Mouse (Mus musculus) stomach, embryonic 15.5 days (tissue): ENCODE results near the gene Sbf2. TPM values are rescaled to one million over a fixed set of nuclear protein-coding genes. Genes with fewer than 3 reads are reported as not detected.

Experiments used
- ATAC-seq: fragments of 200-750 bp; cut with Nextera tagmentation; 2 replicates; pipeline ENCODE4 v1.8.0; 2017; ENCODE audit warnings: low read depth, moderate number of reproducible peaks, moderate TSS enrichment; ENCODE audit not compliant: insufficient read depth, low FRiP score
- H3K27ac ChIP-seq: fragments of 300-500 bp; sonication (generic); 2 replicates; pipeline ENCODE4 v1.5.1; 2015; ENCODE audit warnings: mild to moderate bottlenecking, inconsistent platforms
- H3K27me3 ChIP-seq: fragments of 300-500 bp; sonication (generic); replicated peaks from 2 replicates; pipeline ENCODE4 v1.6.1; 2015; ENCODE audit warnings: inconsistent platforms
- H3K36me3 ChIP-seq: fragments of 300-500 bp; sonication (generic); 2 replicates; pipeline ENCODE4 v1.6.1; 2015; ENCODE audit warnings: inconsistent platforms
- H3K4me1 ChIP-seq: fragments of 300-500 bp; sonication (generic); 2 replicates; pipeline ENCODE4 v1.6.1; 2015; ENCODE audit warnings: inconsistent platforms
- H3K4me2 ChIP-seq: fragments of 300-500 bp; sonication (generic); 2 replicates; pipeline ENCODE4 v1.6.1; 2015; ENCODE audit warnings: mild to moderate bottlenecking, inconsistent platforms
- H3K4me3 ChIP-seq: fragments of 300-500 bp; sonication (generic); replicated peaks from 2 replicates; pipeline ENCODE4 v1.5.1; 2015; ENCODE audit warnings: inconsistent platforms
- H3K9ac ChIP-seq: fragments of 300-500 bp; sonication (generic); 2 replicates; pipeline ENCODE4 v1.6.1; 2015; ENCODE audit warnings: inconsistent platforms
- H3K9me3 ChIP-seq: fragments of 300-500 bp; sonication (generic); 2 replicates; pipeline ENCODE4 v1.6.1; 2016; ENCODE audit warnings: inconsistent platforms
- WGBS: fragments of 180-500 bp; shearing (Covaris S2); methylation state at CpG from one replicate; pipeline ENCODE4 v1.1.7; 2015; 5-methylcytosine and 5-hydroxymethylcytosine counted together
- polyA plus RNA-seq: library from polyadenylated mRNA; unstranded; fragments of >200 nt; fragmentation: Nextera tagmentation; extraction: Ambion mirVana; gene quantifications from 2 replicates; pipeline ENCODE4 v1.2.1, GENCODE M21; 2015

Sbf2 gene
- polyA plus RNA-seq, 1 experiment from 2014 or later: 29.2 TPM

DNA sequence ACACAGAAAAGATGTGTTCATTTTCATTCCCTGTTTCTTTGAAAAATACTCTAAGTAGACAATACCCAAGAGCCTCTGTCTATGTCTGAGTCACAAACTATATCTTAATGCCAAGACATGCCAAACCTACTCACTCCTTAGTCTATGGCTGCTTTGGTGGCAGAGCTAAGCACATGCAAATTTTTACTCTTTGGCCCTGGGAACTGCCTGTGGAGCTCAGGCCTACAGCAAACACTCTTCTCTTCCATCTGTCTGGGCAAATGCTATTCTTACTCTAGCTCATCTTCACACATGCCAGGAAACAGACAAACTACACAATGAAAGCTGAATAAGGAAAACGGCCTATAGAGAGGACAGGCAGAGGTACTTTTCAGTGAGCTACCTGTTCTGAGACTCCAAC, 253.2 kb downstream of the Sbf2 start:
- no peaks in the 10 kb centered on the region for H3K27me3 ChIP-seq
- H3K4me2 ChIP-seq: no peak overlapping the region
- H3K4me1 ChIP-seq: no peaks in the 10 kb centered on the region
- no peak for ATAC-seq
- peaks cover 10% of the 10 kb centered on the region; the same call in 1 of the 2 replicates for H3K36me3 ChIP-seq
- H3K9ac ChIP-seq: no peak overlapping the region
- no peaks in the 10 kb centered on the region for H3K9me3 ChIP-seq
- H3K27ac ChIP-seq: no peak overlapping the region
- WGBS: 88% methylated on average over 1 of the region's 1 CpGs
- H3K4me3 ChIP-seq: no peak overlapping the region

- peaks cover 3% of the 10 kb centered on the region; the same call in 1 of the 2 replicates for H3K36me3 ChIP-seq
- 90% methylated on average over 2 of the region's 2 CpGs for WGBS
- no peak overlapping the region for H3K27ac ChIP-seq
- H3K4me3 ChIP-seq: no peak overlapping the region
- H3K9ac ChIP-seq: no peak overlapping the region
- no peak for ATAC-seq
- no peaks in the 10 kb centered on the region for H3K9me3 ChIP-seq
- no peak overlapping the region for H3K4me2 ChIP-seq
- no peaks in the 10 kb centered on the region for H3K4me1 ChIP-seq
- H3K27me3 ChIP-seq: no peaks in the 10 kb centered on the region
Observed at GRCm38 (mm10) chr7:110359391-110359790, 255.3 kb downstream of the Sbf2 start.

GRCm38 (mm10) chr7:110353971-110354370, 260.8 kb downstream of the Sbf2 start:
- 74% methylated on average over 2 of the region's 2 CpGs for WGBS
- H3K4me3 ChIP-seq: no peak overlapping the region
- no peaks in the 10 kb centered on the region for H3K4me1 ChIP-seq
- ATAC-seq: no peak
- H3K27me3 ChIP-seq: no peaks in the 10 kb centered on the region
- H3K9me3 ChIP-seq: no peaks in the 10 kb centered on the region
- H3K4me2 ChIP-seq: no peak overlapping the region
- no peak overlapping the region for H3K27ac ChIP-seq
- no peak overlapping the region for H3K9ac ChIP-seq
- H3K36me3 ChIP-seq: peaks cover 3% of the 10 kb centered on the region; the same call in 1 of the 2 replicates

DNA sequence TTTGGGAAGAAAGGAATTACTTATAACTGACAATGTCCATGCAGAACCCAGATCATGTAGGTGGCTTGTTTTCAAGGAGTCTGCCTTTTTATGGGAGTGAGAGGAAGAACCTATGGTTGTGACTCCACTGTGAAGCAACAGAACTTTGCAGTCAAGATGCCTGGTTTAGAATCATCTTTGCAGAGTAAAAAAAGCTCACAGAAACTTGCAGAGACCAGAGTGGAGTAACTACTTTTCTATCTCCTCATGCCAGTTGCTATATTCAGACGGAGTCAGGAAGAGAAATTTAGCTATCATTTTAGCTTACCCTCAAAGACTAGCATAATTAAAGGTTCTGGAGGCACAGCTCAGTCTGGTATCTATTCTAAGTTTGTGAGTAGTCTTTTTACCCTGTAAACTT, 267.5 kb downstream of the Sbf2 start:
- Histone ChIP-seq H3K27me3 (no peaks in the 10 kb centered on the region), H3K4me3 (no peak overlapping the region), H3K9me3 (no peaks in the 10 kb centered on the region), H3K27ac (no peak overlapping the region), H3K9ac (no peak overlapping the region), H3K4me2 (no peak overlapping the region), H3K4me1 (peaks cover 2% of the 10 kb centered on the region; the same call in 1 of the 2 replicates), H3K36me3 (no peaks in the 10 kb centered on the region)
- no peak for ATAC-seq
- 85% methylated on average over 1 of the region's 1 CpGs for WGBS

DNA sequence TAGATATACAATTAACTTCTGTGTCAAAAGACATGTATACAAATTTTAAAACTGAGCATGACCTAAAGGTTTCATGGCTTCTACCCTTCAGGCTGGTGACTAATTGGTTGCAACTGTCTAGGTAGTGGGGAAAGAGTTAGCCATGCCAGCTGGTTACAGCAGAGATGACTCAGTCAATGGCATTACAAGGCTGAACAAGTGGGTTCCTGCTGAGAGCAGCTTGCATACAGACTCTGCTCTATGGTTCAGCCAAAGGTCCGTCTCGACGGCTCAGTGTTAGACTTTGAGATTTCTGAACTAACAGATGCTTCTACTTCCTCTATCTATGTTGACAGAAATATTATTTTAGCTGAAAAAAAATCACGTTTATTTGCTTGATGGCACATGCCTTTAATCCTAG, 277.1 kb downstream of the Sbf2 start:
- no peak for ATAC-seq
- H3K36me3 ChIP-seq: peaks cover 4% of the 10 kb centered on the region
- no peak overlapping the region for H3K9ac ChIP-seq
- H3K27me3 ChIP-seq: no peaks in the 10 kb centered on the region
- H3K27ac ChIP-seq: no peak overlapping the region
- H3K4me3 ChIP-seq: no peak overlapping the region
- H3K4me1 ChIP-seq: peaks cover 3% of the 10 kb centered on the region; the same call in 1 of the 2 replicates
- 80% methylated on average over 4 of the region's 4 CpGs for WGBS
- H3K9me3 ChIP-seq: no peaks in the 10 kb centered on the region
- H3K4me2 ChIP-seq: no peak overlapping the region

GRCm38 (mm10) chr7:110325381-110326110, 289.2 kb downstream of the Sbf2 start:
- WGBS: 93% methylated on average over 5 of the region's 5 CpGs
- peaks cover 22% of the 10 kb centered on the region; the same call in 1 of the 2 replicates for H3K36me3 ChIP-seq

DNA sequence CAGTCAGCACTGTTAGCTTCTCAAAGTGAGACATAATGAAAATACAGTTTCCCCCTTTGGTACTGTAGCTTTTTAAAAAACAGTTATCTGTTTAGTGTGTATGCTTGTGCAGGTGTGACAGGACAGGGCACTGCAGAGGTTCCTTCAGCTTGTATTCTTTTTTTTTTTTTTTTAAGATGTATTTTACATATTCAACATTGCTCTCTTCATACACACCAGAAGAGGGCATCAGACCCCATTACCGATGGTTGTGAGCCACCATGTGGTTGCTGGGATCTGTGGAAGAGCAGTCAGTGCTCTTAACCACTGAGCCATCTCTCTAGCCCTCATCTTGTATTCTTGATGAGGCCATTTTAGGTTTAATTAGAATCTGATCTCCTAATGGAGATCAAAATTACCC, 289.9 kb downstream of the Sbf2 start:
- no peaks in the 10 kb centered on the region for H3K9me3 ChIP-seq
- no peak overlapping the region for H3K27ac ChIP-seq
- no peaks in the 10 kb centered on the region for H3K27me3 ChIP-seq
- no peak for ATAC-seq
- peaks cover 22% of the 10 kb centered on the region; the same call in 1 of the 2 replicates for H3K36me3 ChIP-seq
- H3K9ac ChIP-seq: no peak overlapping the region
- 91% methylated on average over 1 of the region's 1 CpGs for WGBS
- no peaks in the 10 kb centered on the region for H3K4me1 ChIP-seq
- no peak overlapping the region for H3K4me3 ChIP-seq
- H3K4me2 ChIP-seq: no peak overlapping the region

More at GRCm38 (mm10) chr7:110325381-110326110, 289.2 kb downstream of the Sbf2 start:
- Histone ChIP-seq H3K4me2 (no peak overlapping the region), H3K9ac (no peak overlapping the region), H3K4me3 (no peak overlapping the region), H3K27ac (no peak overlapping the region), H3K4me1 (no peaks in the 10 kb centered on the region), H3K9me3 (no peaks in the 10 kb centered on the region), H3K27me3 (no peaks in the 10 kb centered on the region)
- no peak for ATAC-seq

GRCm38 (mm10) chr7:110321106-110321505, 293.6 kb downstream of the Sbf2 start:
- no peaks in the 10 kb centered on the region for H3K27me3 ChIP-seq
- H3K36me3 ChIP-seq: peaks cover 10% of the 10 kb centered on the region; the same call in 1 of the 2 replicates
- H3K9me3 ChIP-seq: no peaks in the 10 kb centered on the region
- 80% methylated on average over 5 of the region's 5 CpGs for WGBS
- H3K4me1 ChIP-seq: no peaks in the 10 kb centered on the region
- H3K4me2 ChIP-seq: no peak overlapping the region
- no peak for ATAC-seq
- H3K9ac ChIP-seq: no peak overlapping the region
- no peak overlapping the region for H3K4me3 ChIP-seq
- H3K27ac ChIP-seq: no peak overlapping the region

DNA sequence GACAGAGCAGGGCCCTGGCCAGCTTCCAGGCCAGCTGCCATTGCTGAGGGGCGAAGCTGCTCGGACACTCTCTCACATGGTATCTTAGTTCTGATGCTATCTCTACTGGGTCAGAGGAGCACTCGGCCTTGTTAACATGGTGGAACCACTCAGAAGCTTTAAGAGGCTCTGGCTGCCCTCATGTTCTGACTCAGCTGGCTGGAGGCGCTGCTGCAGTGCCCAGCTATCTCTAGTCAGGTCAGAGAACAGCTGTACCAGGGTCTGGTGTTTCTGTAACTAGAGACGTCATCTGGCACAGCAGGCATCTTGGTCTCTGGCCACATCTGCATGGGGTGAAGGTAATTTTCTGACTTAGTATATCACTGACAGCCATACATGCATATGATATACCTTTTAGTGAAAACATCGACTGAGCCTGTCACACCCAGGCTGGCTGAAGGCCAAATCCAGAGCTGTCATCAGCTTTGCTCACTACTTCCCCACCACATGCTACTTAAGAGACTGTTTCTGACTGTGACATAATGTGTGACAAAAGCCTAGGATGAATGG, 295.7 kb downstream of the Sbf2 start:
- H3K36me3 ChIP-seq: peaks cover 18% of the 10 kb centered on the region
- H3K4me2 ChIP-seq: no peak overlapping the region
- no peaks in the 10 kb centered on the region for H3K27me3 ChIP-seq
- H3K9me3 ChIP-seq: no peaks in the 10 kb centered on the region
- H3K4me1 ChIP-seq: no peaks in the 10 kb centered on the region
- H3K4me3 ChIP-seq: no peak overlapping the region
- no peak overlapping the region for H3K27ac ChIP-seq
- 68% methylated on average over 6 of the region's 6 CpGs for WGBS
- no peak overlapping the region for H3K9ac ChIP-seq
- no peak for ATAC-seq

DNA sequence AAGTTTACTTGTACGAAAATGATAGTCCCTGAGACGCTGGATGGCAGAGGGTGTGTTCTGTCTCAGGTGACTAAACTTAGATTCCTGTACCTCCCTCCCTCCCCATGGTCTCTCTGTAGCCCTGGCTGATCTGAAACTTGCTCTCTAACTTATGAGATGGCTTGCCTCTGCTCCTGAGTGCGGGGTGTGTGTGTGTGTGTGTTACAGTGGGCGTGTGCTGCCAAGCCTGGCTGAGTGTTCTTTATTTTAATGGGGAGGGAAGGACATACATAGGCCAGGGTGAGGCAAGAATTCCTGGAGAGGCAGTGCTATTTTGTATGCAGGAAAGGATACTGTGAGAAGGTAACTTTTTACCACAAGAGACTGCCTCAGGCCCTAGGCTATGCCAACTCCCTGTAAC, 297.3 kb downstream of the Sbf2 start:
- H3K4me2 ChIP-seq: no peak overlapping the region
- H3K27ac ChIP-seq: no peak overlapping the region
- WGBS: 82% methylated on average over 4 of the region's 4 CpGs
- peaks cover 18% of the 10 kb centered on the region for H3K36me3 ChIP-seq
- no peak overlapping the region for H3K4me3 ChIP-seq
- no peak overlapping the region for H3K9ac ChIP-seq
- H3K27me3 ChIP-seq: no peaks in the 10 kb centered on the region
- no peak for ATAC-seq
- no peaks in the 10 kb centered on the region for H3K9me3 ChIP-seq
- H3K4me1 ChIP-seq: no peaks in the 10 kb centered on the region

DNA sequence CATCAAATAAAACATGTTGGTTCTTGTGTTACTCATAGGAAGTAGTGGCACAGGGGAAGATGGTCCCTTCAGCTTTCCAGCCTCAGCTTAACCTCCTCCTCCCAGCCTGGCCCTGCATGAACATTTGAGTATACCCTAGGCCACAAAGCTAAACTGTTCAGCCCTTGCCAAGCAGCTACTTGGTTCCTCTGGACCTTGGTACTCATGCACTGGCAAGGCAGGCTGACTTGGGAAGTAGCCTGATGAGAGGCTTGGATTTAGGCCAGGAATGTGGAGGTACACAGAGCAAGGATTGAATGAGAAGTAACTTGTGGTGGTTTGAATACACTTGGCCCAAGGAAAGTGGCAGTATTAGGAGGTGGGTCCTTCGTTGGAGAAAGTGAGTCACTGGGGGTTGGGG, 299.4 kb downstream of the Sbf2 start:
- Histone ChIP-seq H3K9me3 (no peaks in the 10 kb centered on the region), H3K27me3 (no peaks in the 10 kb centered on the region), H3K27ac (no peak overlapping the region), H3K9ac (no peak overlapping the region), H3K4me2 (no peak overlapping the region), H3K4me3 (no peak overlapping the region), H3K36me3 (peaks cover 29% of the 10 kb centered on the region), H3K4me1 (no peaks in the 10 kb centered on the region)
- WGBS: 83% methylated on average over 1 of the region's 1 CpGs
- ATAC-seq: no peak

DNA sequence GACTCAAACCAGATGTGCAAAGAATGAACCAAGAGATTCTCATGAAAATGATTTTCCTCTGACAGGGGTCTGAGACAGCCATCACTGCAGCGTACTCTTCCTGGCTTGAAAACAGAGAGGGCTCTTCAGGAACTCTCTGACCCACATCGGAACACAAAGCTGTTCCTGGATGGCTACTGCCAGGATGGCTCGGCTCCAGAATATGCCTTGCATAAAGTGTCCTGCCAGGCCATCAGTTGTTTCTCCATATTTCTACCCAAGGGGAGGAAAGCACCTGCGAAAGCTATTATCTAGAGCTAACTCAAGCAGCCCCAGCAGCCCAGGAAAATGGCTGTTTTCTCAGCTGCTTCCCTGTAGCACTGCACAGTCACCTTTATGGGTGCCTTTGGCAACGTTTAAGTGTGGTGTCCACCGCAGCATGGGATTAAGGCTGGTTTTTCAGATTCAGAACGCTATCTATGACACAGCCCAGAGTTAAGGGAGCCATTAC, 300.3 kb downstream of the Sbf2 start:
- 92% methylated on average over 7 of the region's 7 CpGs for WGBS
- Histone ChIP-seq H3K27me3 (no peaks in the 10 kb centered on the region), H3K27ac (no peak overlapping the region), H3K9me3 (no peaks in the 10 kb centered on the region), H3K9ac (no peak overlapping the region), H3K4me1 (no peaks in the 10 kb centered on the region), H3K36me3 (peaks cover 35% of the 10 kb centered on the region), H3K4me2 (no peak overlapping the region), H3K4me3 (no peak overlapping the region)
- ATAC-seq: no peak
